Mouse (Mus musculus) kidney, adult 8-10 months (tissue): ENCODE measurements around the gene Hsd11b2.

ENCODE experiments used
- DNase-seq, 2 experiments: peaks; one replicate each; pipeline ENCODE4 v3.0.0; 2022

Gene Hsd11b2

DNA sequence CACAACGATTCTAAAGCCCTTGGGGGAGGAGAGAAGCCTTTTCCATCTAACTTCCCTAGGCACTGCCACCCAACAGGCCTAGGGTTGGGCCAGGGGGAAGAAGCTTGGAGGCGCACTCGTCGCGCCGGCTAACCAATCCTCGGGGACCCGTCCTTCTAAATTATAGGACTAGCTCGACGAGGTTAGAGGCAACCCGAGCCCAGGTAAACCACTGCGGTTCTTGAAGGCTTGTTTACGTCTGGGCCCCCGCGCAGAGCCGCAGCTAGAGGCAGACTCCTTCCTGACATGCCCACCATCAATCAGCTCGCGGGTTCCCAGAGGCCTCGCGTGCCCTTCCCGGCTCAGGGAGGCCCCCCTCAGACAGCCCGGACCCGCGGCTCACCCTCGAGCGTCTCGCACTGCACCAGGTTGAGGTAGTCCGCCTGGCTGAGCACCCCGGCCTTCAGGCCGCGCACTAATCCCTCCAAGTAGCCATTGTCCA lies 46.9 kb downstream of the Hsd11b2 start:
- DNase-seq: no peak

GRCm38 (mm10) chr8:105565952-105566702 lies 47.6 kb downstream of the Hsd11b2 start, which contains the start of gene Atp6v0d1:
Gene Atp6v0d1 (minus strand): TSS chr8:105566047.
- DNase-seq: peak; percentile 100

DNA sequence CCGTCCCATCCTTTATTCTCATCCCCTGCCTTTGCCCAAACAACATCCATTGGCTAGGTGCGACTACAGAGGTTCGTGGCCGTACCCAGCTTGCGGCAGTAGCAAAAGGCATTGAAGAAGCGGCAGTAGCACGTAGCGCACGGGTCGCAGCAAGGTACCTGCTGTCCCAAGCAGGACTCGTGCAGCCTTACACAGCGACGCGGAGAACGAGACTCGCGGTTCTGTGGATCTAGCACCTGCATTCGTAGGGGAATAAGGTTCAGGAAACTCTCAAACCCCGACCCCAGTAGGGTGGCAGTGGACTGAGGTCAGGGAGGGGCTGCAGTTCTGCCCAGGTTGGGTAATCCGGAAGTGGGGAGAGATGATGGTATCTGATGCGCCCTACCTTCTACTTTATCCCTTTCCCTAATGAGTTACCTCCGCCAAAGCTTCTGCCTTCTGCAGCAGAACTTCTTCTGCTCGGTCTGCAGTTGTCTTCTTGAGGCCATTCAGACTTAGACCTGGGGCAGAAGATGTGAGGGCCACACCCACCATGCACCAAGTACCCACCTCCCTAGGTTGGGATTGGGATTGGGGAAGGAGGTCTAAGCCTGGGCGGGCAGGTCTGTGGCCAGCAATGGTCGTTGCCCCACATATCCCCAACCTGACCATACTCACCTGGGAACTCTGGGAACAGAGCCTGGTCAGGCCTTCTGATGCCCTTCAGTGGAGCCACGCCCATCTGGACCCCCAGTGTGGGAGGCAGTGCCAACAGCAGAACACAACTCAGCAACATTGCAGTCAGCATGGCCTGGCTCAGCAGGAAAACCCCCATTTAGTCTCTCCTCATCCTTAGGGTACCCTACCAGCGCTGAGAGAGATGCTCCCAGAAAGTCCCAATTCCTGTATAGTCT lies 48.4 kb downstream of the Hsd11b2 start:
- DNase-seq: no peak

GRCm38 (mm10) chr8:105571810-105572209 lies 53.3 kb downstream of the Hsd11b2 start:
- DNase-seq: no peak

DNA sequence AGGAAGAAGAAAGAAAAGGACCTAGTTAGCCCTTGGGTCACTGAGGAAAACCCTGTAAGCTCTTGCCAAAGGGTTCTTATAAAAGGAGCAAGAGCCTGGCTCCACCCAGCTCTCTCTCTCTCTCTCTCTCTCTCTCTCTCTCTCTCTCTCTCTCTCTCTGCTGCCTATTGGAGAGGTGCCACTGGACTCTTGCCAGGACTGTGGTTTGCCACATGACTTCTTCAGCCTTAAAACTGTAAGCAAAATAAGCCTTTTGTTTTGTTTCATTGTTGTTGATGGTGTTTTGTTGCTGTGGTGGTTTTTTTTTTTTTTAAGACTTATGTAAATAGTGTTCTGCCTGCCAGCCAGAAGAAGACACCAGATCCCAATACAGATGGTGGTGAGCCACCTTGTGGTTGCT lies 54.9 kb downstream of the Hsd11b2 start:
- DNase-seq: peak in 1 of 2 experiments; percentile 51
